Mouse (Mus musculus) intestine, embryonic 16.5 days (tissue): ENCODE results near the gene C2cd2. TPM values are rescaled to one million over a fixed set of nuclear protein-coding genes. Genes with fewer than 3 reads are reported as not detected.
A peak's percentile ranks its signal among the peaks of the same experiment; 100 is the strongest.
"Not testable (repeated sequence)": the region's sequence is repeated elsewhere in the genome, so short reads cannot be mapped to it uniquely, and the experiment has no call there.

Experiments
- ATAC-seq: fragments of 200-750 bp; cut with Nextera tagmentation; 2 replicates; pipeline ENCODE4 v1.8.0; 2017; ENCODE audit warnings: moderate TSS enrichment, moderate library complexity
- H3K27ac ChIP-seq: fragments of 300-500 bp; sonication (generic); 2 replicates; pipeline ENCODE4 v1.5.1; 2014; ENCODE audit warnings: mild to moderate bottlenecking, low read length
- H3K27me3 ChIP-seq: fragments of 300-500 bp; sonication (generic); replicated peaks from 2 replicates; pipeline ENCODE4 v1.6.1; 2014; ENCODE audit warnings: low read length, control low read depth, mixed read lengths; ENCODE audit not compliant: control insufficient read depth, insufficient read depth
- H3K36me3 ChIP-seq: fragments of 300-500 bp; sonication (generic); 2 replicates; pipeline ENCODE4 v1.6.1; 2014; ENCODE audit warnings: low read length, control low read depth; ENCODE audit not compliant: control insufficient read depth, insufficient read depth
- H3K4me1 ChIP-seq: fragments of 300-500 bp; sonication (generic); 2 replicates; pipeline ENCODE4 v1.6.1; 2014; ENCODE audit warnings: low read length, control low read depth, mixed read lengths; ENCODE audit not compliant: control insufficient read depth, insufficient read depth
- H3K4me2 ChIP-seq: fragments of 300-500 bp; sonication (generic); 2 replicates; pipeline ENCODE4 v1.6.1; 2014; ENCODE audit warnings: low read depth, low read length, control low read depth
- H3K4me3 ChIP-seq: fragments of 300-500 bp; sonication (generic); 2 replicates; pipeline ENCODE4 v1.5.1; 2014; ENCODE audit warnings: mild to moderate bottlenecking, low read length
- H3K9ac ChIP-seq: fragments of 300-500 bp; sonication (generic); 2 replicates; pipeline ENCODE4 v1.6.1; 2014; ENCODE audit warnings: low read depth, low read length
- H3K9me3 ChIP-seq: fragments of 300-500 bp; sonication (generic); 2 replicates; pipeline ENCODE4 v1.6.1; 2016; ENCODE audit warnings: low read length, control low read depth; ENCODE audit not compliant: control insufficient read depth
- WGBS: fragments of 180-500 bp; shearing (Covaris S2); extraction: QIAGEN DNeasy Blood & Tissue Kit; methylation state at CpG from one replicate; pipeline ENCODE4 v1.1.7; 2014; 5-methylcytosine and 5-hydroxymethylcytosine counted together
- polyA plus RNA-seq: library from polyadenylated mRNA; unstranded; fragments of >200 nt; fragmentation: Nextera tagmentation; extraction: Ambion mirVana; gene quantifications from 2 replicates; pipeline ENCODE4 v1.2.1, GENCODE M21; 2015

C2cd2 gene
- 9.9 and 10.2 TPM in 2 replicates for polyA plus RNA-seq

DNA sequence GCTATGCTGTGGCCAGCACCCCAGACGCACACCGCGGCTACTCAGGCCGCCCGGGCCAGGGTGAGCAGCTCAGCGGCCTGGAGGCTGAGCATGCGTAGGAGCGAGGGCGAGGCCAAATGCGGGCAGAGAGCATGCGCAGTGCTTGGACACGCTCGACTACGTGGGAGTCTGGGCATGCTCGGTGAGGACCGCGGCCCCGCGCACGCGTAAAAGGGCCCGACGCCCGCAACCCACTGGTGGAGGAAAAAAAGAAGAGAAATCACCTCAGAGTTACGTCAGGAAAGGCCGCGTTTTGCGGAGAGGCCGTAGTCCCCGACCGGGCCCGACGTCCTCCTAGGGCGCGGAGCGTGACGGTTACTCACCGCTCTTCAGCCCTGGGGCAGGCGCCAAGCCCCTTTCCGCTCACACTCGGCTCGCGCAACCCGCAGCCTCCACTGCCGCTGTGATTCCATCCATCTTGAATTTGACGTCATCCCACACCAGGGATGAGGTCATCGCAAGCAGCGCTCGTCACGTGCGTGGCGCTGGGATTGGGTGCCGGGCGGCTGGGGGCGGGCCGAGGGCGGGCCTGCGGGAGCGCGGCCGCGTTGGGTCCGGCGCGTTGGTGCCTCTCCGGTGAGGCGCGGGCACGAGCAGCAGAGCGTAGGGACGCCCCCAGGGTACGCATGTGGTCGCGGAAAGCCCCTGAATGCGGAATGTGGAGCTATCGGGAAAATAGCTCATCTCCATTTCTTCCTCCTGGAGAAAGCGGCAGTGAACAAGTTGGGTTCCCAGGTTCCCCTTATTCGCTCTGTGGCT lies at the start of gene C2cd2, which contains the start of gene Zbtb21:
C2cd2 (minus strand) TSS at position 448 of the 798 bp plus-strand sequence.
Zbtb21 (minus strand) TSS at position 472 of the 798 bp plus-strand sequence.
- Histone ChIP-seq H3K4me2 (peak within 1 kb of the TSS; percentile 83), H3K36me3 (no peaks in the 10 kb centered on the region), H3K9ac (peak within 1 kb of the TSS; percentile 83), H3K27ac (peak within 1 kb of the TSS; percentile 99), H3K4me1 (peaks cover 9% of the 10 kb centered on the region; the same call in 1 of the 2 replicates), H3K9me3 (no peaks in the 10 kb centered on the region), H3K27me3 (no peaks in the 10 kb centered on the region), H3K4me3 (peak within 1 kb of the TSS; percentile 86)
- peak; percentile 99 for ATAC-seq
- WGBS: under 1% methylated on average over 76 of the region's 78 CpGs

DNA sequence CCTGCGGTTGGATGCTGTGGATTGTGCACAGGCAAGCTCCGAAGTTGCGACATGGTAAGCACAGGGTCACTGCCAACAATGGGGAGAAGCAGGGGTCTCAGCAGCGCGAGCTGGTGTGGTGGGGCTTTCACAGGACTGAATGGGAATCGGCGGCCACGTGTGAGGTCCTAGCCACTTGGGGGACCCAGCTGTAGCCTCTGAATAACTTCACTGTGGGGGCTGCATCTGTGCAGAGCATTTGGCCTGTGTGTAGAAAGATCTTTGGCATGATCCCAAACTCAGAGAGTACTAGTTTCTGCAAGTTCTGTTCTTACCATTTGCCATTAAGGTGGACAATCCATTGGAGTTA lies 35.0 kb upstream of the C2cd2 start:
- H3K27me3 ChIP-seq, H3K9me3 ChIP-seq, H3K36me3 ChIP-seq: not testable (repeated sequence)
- Histone ChIP-seq H3K27ac (peak overlapping the region; percentile 92), H3K4me3 (peak overlapping the region; percentile 64), H3K4me2 (peak overlapping the region; percentile 61), H3K9ac (peak overlapping the region; percentile 70), H3K4me1 (peaks cover 13% of the 10 kb centered on the region)
- WGBS: under 1% methylated on average over 8 of the region's 8 CpGs
- ATAC-seq: peak; percentile 47; the same call in 1 of the 2 replicates

DNA sequence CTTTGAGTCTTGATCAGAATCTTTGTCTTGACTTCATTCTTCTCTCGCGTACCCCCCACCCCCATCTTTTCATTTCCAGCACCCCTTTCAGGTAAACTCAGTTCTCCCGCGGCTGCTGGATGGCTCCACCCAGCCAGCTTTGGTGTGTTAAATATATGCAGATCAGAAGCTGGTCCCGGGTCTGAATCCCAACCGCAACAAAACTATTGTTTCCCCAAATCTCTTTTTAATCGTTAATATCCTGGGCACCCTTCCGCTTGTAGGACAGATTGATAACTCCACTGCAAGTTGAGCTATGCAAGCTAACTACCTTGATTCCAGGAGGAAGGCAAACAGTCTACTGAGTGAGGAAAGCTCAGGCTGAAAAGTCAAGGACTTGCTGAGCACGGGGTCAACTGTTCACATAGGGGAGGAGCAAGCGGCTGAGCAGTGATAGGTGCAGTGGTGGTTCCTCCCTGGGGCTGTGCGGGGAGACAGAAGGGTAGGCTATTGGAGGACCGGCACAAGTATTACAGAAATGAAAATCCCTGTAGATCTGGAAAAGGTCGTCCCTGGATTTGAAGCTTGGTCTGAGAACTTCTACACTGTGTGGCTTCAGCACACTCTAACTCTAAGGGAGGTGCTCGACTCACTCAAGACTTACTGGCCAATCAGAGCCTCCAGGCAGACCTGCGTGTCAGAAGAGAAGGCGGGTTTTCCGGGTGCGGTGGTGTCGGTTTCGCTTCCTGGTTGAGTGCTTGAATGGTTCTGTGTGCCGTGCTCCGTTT lies 34.4 kb upstream of the C2cd2 start, which contains the start of gene B230307C23Rik:
B230307C23Rik (plus strand) TSS at position 700 of the 767 bp plus-strand sequence.
- H3K27me3 ChIP-seq: no peaks in the 10 kb centered on the region
- 0 out of 2 replicates have a peak, but pooled peaks cover 4% of the 10 kb centered on the region for H3K36me3 ChIP-seq
- H3K9me3 ChIP-seq: peaks cover 4% of the 10 kb centered on the region; the same call in 1 of the 2 replicates
- peak; percentile 99 for ATAC-seq
- H3K4me1 ChIP-seq: peaks cover 13% of the 10 kb centered on the region
- 2% methylated on average over 22 of the region's 22 CpGs for WGBS
- H3K9ac ChIP-seq: peak within 1 kb of the TSS; percentile 70
- H3K4me3 ChIP-seq: peak within 1 kb of the TSS; percentile 64
- peak within 1 kb of the TSS; percentile 61 for H3K4me2 ChIP-seq
- H3K27ac ChIP-seq: peak within 1 kb of the TSS; percentile 92

DNA sequence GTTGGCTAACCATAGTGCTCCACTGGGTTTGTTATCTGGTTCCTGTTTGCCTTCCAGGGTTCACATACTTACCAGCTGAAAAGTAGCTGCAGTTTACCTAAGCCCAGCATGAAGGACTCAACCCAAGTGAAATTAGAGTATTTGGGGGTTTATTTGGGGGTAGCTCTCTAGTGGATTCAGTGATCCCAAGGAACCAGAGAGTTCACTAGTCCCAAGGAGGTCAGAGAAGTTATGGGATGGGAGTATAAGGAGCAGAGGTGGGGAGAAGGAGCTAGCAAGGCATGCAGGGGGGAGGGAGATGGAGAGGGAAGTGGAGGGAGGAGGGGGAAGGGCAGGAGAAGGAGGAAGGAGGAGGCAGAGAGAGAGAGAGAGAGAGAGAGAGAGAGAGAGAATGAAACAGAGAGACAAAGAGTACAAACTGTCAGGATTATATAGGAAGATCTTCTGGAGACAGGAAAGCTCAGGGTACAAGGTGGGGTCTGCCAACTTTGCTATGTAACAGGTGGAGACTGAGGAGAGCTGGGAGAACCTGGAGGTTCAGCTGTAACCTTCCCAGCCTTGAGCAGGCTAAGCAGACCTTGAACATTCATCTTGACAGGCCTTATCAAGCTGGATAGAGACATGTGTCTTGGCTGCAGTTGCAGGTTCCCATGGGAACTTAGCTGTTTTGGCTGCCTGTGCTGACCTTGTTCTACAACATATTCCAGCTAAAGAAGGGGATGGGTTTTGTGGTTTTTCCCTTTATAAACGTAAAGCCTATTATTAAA lies 33.6 kb upstream of the C2cd2 start:
- WGBS: 5% methylated on average over 1 of the region's 1 CpGs
- ATAC-seq: peak; percentile 22
- H3K36me3 ChIP-seq: 0 out of 2 replicates have a peak, but pooled peaks cover 4% of the 10 kb centered on the region
- H3K4me3 ChIP-seq: peak overlapping the region; percentile 64
- peak overlapping the region; percentile 92 for H3K27ac ChIP-seq
- peaks cover 13% of the 10 kb centered on the region for H3K4me1 ChIP-seq
- H3K4me2 ChIP-seq: peak overlapping the region; percentile 61
- H3K9me3 ChIP-seq: peaks cover 4% of the 10 kb centered on the region; the same call in 1 of the 2 replicates
- H3K9ac ChIP-seq: peak overlapping the region; percentile 70
- no peaks in the 10 kb centered on the region for H3K27me3 ChIP-seq

DNA sequence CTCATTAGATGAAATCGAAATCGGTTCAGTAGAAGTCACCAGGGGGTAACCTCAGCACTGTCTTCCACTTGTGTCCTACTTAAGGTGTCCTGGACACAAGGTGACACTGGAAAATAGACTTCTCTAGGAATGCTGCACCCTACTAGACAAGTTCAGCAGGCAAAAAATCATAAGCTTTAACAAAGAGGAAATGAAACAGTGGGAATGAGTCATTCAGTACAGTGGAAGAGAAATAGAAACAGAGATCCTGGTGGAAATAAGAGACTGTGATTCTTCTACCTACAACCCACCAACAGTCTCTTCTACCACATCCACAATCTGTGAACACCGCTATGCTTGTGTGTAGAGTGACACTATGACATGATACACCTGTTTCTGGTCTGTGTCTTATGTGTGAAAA lies 30.1 kb upstream of the C2cd2 start:
- H3K9ac ChIP-seq, H3K36me3 ChIP-seq, H3K27ac ChIP-seq, H3K4me2 ChIP-seq, H3K27me3 ChIP-seq, H3K4me3 ChIP-seq, H3K9me3 ChIP-seq, H3K4me1 ChIP-seq, ATAC-seq: not testable (repeated sequence)
- WGBS: 70% methylated on average over 3 of the region's 3 CpGs

DNA sequence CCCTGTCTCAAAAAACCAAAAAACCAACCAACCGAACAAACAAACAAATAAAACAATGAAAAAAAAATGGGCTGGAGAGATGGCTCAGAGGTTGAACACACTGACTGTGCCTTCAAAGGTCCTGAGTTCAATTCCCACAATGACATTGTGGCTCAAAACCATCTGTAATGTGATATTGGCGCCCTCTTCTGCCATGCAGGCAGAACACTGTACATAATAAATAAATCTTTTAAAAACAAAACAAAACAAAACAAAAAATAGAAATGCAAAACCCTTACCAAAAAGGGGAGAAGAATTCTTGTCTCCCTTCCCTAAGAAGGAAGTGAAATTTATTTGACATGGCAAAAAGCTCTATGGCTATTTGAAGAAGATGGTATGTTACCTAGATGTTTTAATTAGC lies 29.1 kb upstream of the C2cd2 start:
- no peak overlapping the region for H3K4me3 ChIP-seq
- H3K27ac ChIP-seq: no peak overlapping the region
- no peaks in the 10 kb centered on the region for H3K9me3 ChIP-seq
- H3K36me3 ChIP-seq: no peaks in the 10 kb centered on the region
- H3K4me1 ChIP-seq: peaks cover 8% of the 10 kb centered on the region; the same call in 1 of the 2 replicates
- H3K4me2 ChIP-seq: no peak overlapping the region
- no peak overlapping the region for H3K9ac ChIP-seq
- no peak for ATAC-seq
- WGBS: 82% methylated on average over 2 of the region's 2 CpGs
- no peaks in the 10 kb centered on the region for H3K27me3 ChIP-seq

DNA sequence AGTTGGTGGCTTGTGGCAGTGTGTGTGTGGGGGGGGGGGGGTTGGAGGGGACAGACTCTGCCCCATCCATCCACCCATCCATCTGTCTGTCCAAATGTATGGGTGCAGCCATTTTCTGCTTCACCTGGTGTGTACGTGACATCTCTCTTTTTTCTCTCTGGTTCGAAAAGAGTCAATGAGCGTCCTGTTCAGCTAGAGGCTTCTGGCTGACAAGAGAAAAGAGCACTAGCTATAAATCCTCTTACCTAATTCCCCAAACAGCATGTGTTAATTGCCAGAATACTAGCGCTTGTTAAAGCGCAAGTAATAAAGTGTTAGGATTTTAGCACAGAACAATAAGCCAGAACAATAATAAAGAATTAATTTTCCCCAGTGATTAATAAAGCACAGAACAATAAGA lies 22.2 kb upstream of the C2cd2 start:
- Histone ChIP-seq H3K27me3 (no peaks in the 10 kb centered on the region), H3K27ac (no peak overlapping the region), H3K9me3 (no peaks in the 10 kb centered on the region), H3K9ac (no peak overlapping the region), H3K4me1 (no peaks in the 10 kb centered on the region), H3K4me2 (no peak overlapping the region), H3K4me3 (no peak overlapping the region), H3K36me3 (no peaks in the 10 kb centered on the region)
- WGBS: 65% methylated on average over 5 of the region's 5 CpGs
- ATAC-seq: no peak

DNA sequence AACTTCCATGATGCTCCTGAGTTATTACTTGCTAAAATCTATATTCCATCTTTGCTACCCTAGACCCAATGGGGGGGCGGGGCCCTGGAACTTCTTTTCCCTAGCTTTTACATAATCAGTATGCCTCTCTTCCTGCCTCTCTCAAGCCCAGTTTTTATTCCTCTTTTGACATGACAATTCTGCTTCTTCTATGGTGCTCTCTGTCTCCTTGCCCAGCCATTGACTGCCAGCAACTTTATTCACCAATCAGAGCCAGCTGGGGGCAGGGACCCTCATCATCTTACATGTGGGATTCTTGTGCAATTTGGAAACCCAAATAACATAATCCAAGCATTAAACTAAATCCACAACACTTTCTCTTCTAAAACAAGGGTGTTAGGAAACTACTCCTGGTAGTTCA lies 19.0 kb upstream of the C2cd2 start:
- Histone ChIP-seq H3K4me2 (no peak overlapping the region), H3K27ac (no peak overlapping the region), H3K4me1 (no peaks in the 10 kb centered on the region), H3K27me3 (no peaks in the 10 kb centered on the region), H3K36me3 (no peaks in the 10 kb centered on the region), H3K9ac (no peak overlapping the region), H3K4me3 (no peak overlapping the region), H3K9me3 (no peaks in the 10 kb centered on the region)
- 91% methylated on average over 1 of the region's 1 CpGs for WGBS
- no peak for ATAC-seq

DNA sequence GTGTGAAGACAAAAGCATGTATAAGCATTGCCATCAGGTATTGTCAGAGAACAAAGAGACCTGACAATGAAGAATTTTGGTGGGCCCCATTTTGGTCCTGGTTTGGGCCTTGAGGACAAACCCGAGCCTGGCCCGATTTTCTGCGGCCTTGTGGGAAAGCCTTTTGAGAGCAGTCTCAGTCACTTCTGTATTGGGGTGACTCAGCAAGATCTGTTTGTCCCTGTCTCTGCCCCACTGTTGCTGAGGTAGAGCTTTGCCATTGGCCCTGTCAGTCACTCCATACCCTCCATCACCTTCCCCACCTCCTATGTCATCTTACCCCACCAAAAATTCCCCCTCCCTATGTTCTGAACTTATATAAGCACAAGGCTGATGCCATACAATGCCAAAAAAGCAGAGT lies 15.3 kb upstream of the C2cd2 start:
- WGBS: 90% methylated on average over 3 of the region's 3 CpGs
- H3K4me3 ChIP-seq: no peak overlapping the region
- no peak overlapping the region for H3K27ac ChIP-seq
- no peak overlapping the region for H3K9ac ChIP-seq
- H3K4me2 ChIP-seq: no peak overlapping the region
- H3K36me3 ChIP-seq: no peaks in the 10 kb centered on the region
- H3K27me3 ChIP-seq: no peaks in the 10 kb centered on the region
- no peaks in the 10 kb centered on the region for H3K9me3 ChIP-seq
- H3K4me1 ChIP-seq: no peaks in the 10 kb centered on the region
- ATAC-seq: no peak
